Mouse (Mus musculus) intestine, embryonic 16.5 days (tissue): ENCODE measurements around the gene Gm20852. TPM values are rescaled to one million over a fixed set of nuclear protein-coding genes. Genes with fewer than 3 reads are reported as not detected.
"Not testable (repeated sequence)": the region's sequence is repeated elsewhere in the genome, so short reads cannot be mapped to it uniquely, and the experiment has no call there.

Source experiments
- ATAC-seq: fragments of 200-750 bp; cut with Nextera tagmentation; 2 replicates; pipeline ENCODE4 v1.8.0; 2017; ENCODE audit warnings: moderate TSS enrichment, moderate library complexity
- H3K27ac ChIP-seq: fragments of 300-500 bp; sonication (generic); 2 replicates; pipeline ENCODE4 v1.5.1; 2014; ENCODE audit warnings: mild to moderate bottlenecking, low read length
- H3K27me3 ChIP-seq: fragments of 300-500 bp; sonication (generic); replicated peaks from 2 replicates; pipeline ENCODE4 v1.6.1; 2014; ENCODE audit warnings: low read length, control low read depth, mixed read lengths; ENCODE audit not compliant: control insufficient read depth, insufficient read depth
- H3K36me3 ChIP-seq: fragments of 300-500 bp; sonication (generic); 2 replicates; pipeline ENCODE4 v1.6.1; 2014; ENCODE audit warnings: low read length, control low read depth; ENCODE audit not compliant: control insufficient read depth, insufficient read depth
- H3K4me1 ChIP-seq: fragments of 300-500 bp; sonication (generic); 2 replicates; pipeline ENCODE4 v1.6.1; 2014; ENCODE audit warnings: low read length, control low read depth, mixed read lengths; ENCODE audit not compliant: control insufficient read depth, insufficient read depth
- H3K4me2 ChIP-seq: fragments of 300-500 bp; sonication (generic); 2 replicates; pipeline ENCODE4 v1.6.1; 2014; ENCODE audit warnings: low read depth, low read length, control low read depth
- H3K4me3 ChIP-seq: fragments of 300-500 bp; sonication (generic); 2 replicates; pipeline ENCODE4 v1.5.1; 2014; ENCODE audit warnings: mild to moderate bottlenecking, low read length
- H3K9ac ChIP-seq: fragments of 300-500 bp; sonication (generic); 2 replicates; pipeline ENCODE4 v1.6.1; 2014; ENCODE audit warnings: low read depth, low read length
- H3K9me3 ChIP-seq: fragments of 300-500 bp; sonication (generic); 2 replicates; pipeline ENCODE4 v1.6.1; 2016; ENCODE audit warnings: low read length, control low read depth; ENCODE audit not compliant: control insufficient read depth
- WGBS: fragments of 180-500 bp; shearing (Covaris S2); extraction: QIAGEN DNeasy Blood & Tissue Kit; methylation state at CpG from one replicate; pipeline ENCODE4 v1.1.7; 2014; 5-methylcytosine and 5-hydroxymethylcytosine counted together
- polyA plus RNA-seq: library from polyadenylated mRNA; unstranded; fragments of >200 nt; fragmentation: Nextera tagmentation; extraction: Ambion mirVana; gene quantifications from 2 replicates; pipeline ENCODE4 v1.2.1, GENCODE M21; 2015

Gm20852 gene
- not detected in 2 replicates for polyA plus RNA-seq

GRCm38 (mm10) chrY:66742023-66742422 lies at the start of gene Gm20852:
Gene Gm20852 (minus strand): TSS chrY:66742123.
- not testable (repeated sequence) for H3K4me3 ChIP-seq, H3K27me3 ChIP-seq, H3K4me2 ChIP-seq, H3K9ac ChIP-seq, H3K36me3 ChIP-seq, H3K4me1 ChIP-seq, ATAC-seq, H3K27ac ChIP-seq, H3K9me3 ChIP-seq
- no CpG with 5 or more reads among the region's 4 CpGs for WGBS
